In genomic region chr2:180822476-180822875, GRCm38 (mm10) we compare ENCODE assay signal across 10 mouse cellular contexts. TPM values are rescaled to one million over a fixed set of nuclear protein-coding genes. Genes with fewer than 3 reads are reported as not detected.
A peak's percentile ranks its signal among the peaks of the same experiment; 100 is the strongest.
DNase-seq lines count a peak whose midpoint lies in the region; ATAC-seq and TF ChIP-seq lines count a peak whose summit lies in the region.
"Had no signal": no experiment of that assay in that cellular context is flagged by ENCODE, and none has a peak within 500 bp of the region (broad histone marks: within the 10 kb centered on the region; RNA-seq: fewer than 3 reads in every experiment).

No protein-coding gene starts in this region.

- H3K9ac ChIP-seq in kidney, postnatal 0 days (ENCODE audit: low read depth, low read length) = no peak overlapping the region

- WGBS in kidney, postnatal 0 days = 26% methylated on average over 6 of the region's 6 CpGs

- H3K4me3 ChIP-seq in kidney, postnatal 0 days (replicated peaks; ENCODE audit: low read depth, low read length) = no peak overlapping the region
- H3K4me3 ChIP-seq: erythroblast, embryonic 14.5 days; myocyte had no signal

- peak; percentile 66 for TF ChIP-seq CTCF in kidney, postnatal 0 days (IDR thresholded peaks at IDR 0.05; ENCODE audit: low read depth)

- ATAC-seq in kidney, postnatal 0 days (replicated peaks; ENCODE audit: low FRiP score, low read depth) = no peak
- ATAC-seq in erythroblast, adult 5-6 weeks (replicated peaks; ENCODE audit: low FRiP score, poor library complexity, severe bottlenecking) = no peak

- no peaks in the 10 kb centered on the region for H3K9me3 ChIP-seq in kidney, postnatal 0 days (replicated peaks; ENCODE audit: low read length)

- no peak overlapping the region for H3K4me2 ChIP-seq in kidney, postnatal 0 days (ENCODE audit: low read length)

- H3K4me1 ChIP-seq in kidney, postnatal 0 days (replicated peaks; ENCODE audit: insufficient read depth, low read length) = no peaks in the 10 kb centered on the region

- no peaks in the 10 kb centered on the region for H3K36me3 ChIP-seq in kidney, postnatal 0 days (ENCODE audit: insufficient read depth, low read length)

- peak; percentile 61 for DNase-seq in urinary bladder, postnatal 14 days (ENCODE audit: low spot score)
- no peak for DNase-seq in urinary bladder, postnatal 10 days (ENCODE audit: low spot score)
- peak; percentile 78 to 83 for DNase-seq in cerebellum, adult 18-20 months
- DNase-seq in gastrocnemius, adult 18-20 months (ENCODE audit: low spot score) = peak; percentile 60
- DNase-seq in kidney, postnatal 0 days (ENCODE audit: low spot score) = peak; percentile 75
- peak; percentile 4 for DNase-seq in lung, postnatal 14 days
- peak; percentile 76 to 86 for DNase-seq in right cerebral cortex, postnatal 36 days (ENCODE audit: low spot score in 2 of 2)

- H3K27ac ChIP-seq in kidney, postnatal 0 days = no peak overlapping the region

- H3K27me3 ChIP-seq in kidney, postnatal 0 days (ENCODE audit: insufficient read depth, low read length) = no peaks in the 10 kb centered on the region

RNA-seq across cellular contexts. Expression of gene Bhlhe23, which starts 45.8 kb away (rescaled TPM):
- total RNA-seq in gastrocnemius, adult 18-20 months (2021) = not detected
- polyA plus RNA-seq in kidney, postnatal 0 days (2015; fragmentation: Nextera tagmentation; extraction: Ambion mirVana) = not detected in 2 replicates
- not detected in 2 replicates for total RNA-seq in erythroblast, adult 5-6 weeks (2015; ENCODE audit: low replicate concordance)
- total RNA-seq in erythroblast, adult 5-6 weeks (2017; ENCODE audit: low replicate concordance) = not detected in 2 replicates
- polyA plus RNA-seq: erythroblast, embryonic 14.5 days; myocyte had no signal
